Mouse (Mus musculus) forelimb bud, embryonic 11.5 days (tissue): ENCODE results near the gene Vmn1r79.
"Not testable (repeated sequence)": the region's sequence is repeated elsewhere in the genome, so short reads cannot be mapped to it uniquely, and the experiment has no call there.

Experiments used
- DNase-seq: peaks from one replicate; pipeline ENCODE4 v3.0.0-alpha.2; 2012; ENCODE audit warnings: low read depth, low spot score

Gene Vmn1r79

GRCm38 (mm10) chr7:12170979-12171378, at the start of gene Vmn1r79:
Vmn1r79 (plus strand) TSS chr7:12171279.
- not testable (repeated sequence) for DNase-seq

GRCm38 (mm10) chr7:12149957-12150356, 21.1 kb upstream of the Vmn1r79 start, which contains the start of gene Vmn1r78:
Vmn1r78 (plus strand) TSS chr7:12150257.
- DNase-seq, result no peak

- not testable (repeated sequence) for DNase-seq
Observed at GRCm38 (mm10) chr7:12156463-12156862, 14.6 kb upstream of the Vmn1r79 start.

GRCm38 (mm10) chr7:12172926-12173325, 1.8 kb downstream of the Vmn1r79 start:
- not testable (repeated sequence) for DNase-seq

- DNase-seq, result no peak
Observed at GRCm38 (mm10) chr7:12188986-12189385, 17.9 kb downstream of the Vmn1r79 start, which contains the start of gene Vmn1r80. Vmn1r80 (plus strand) TSS chr7:12189286.

GRCm38 (mm10) chr7:12204141-12204540, 33.1 kb downstream of the Vmn1r79 start:
- DNase-seq, result no peak
